Mouse (Mus musculus) lung, postnatal 36 days (tissue): ENCODE data around the gene Prep.

Source experiments
- DNase-seq: peaks from one replicate; pipeline ENCODE4 v3.0.0; 2022; ENCODE audit warnings: mixed read lengths

Gene Prep

GRCm38 (mm10) chr10:45193330-45194310 lies 126.6 kb downstream of the Prep start:
- DNase-seq: no peak

- no peak for DNase-seq
Observed at GRCm38 (mm10) chr10:45194531-45194930, 127.5 kb downstream of the Prep start.

- DNase-seq: no peak
Observed at GRCm38 (mm10) chr10:45204582-45204981, 137.6 kb downstream of the Prep start.

GRCm38 (mm10) chr10:45210201-45210600 lies 143.2 kb downstream of the Prep start:
- no peak for DNase-seq

GRCm38 (mm10) chr10:45216676-45217075 lies 149.7 kb downstream of the Prep start:
- no peak for DNase-seq
